Mouse (Mus musculus): ENCODE measurements around the gene Olfr543. TPM values are rescaled to one million over a fixed set of nuclear protein-coding genes. Genes with fewer than 3 reads are reported as not detected.

The Olfr543 gene
- polyA plus RNA-seq, 1 experiment from 2014 or later = 0.15 TPM

GRCm38 (mm10) chr7:102476601-102477000 is 4.9 kb downstream of the Olfr543 start:
- no peak overlapping the region for H3K4me2 ChIP-seq
- peaks cover 9% of the 10 kb centered on the region for H3K4me1 ChIP-seq (replicated peaks)
- no peaks in the 10 kb centered on the region for H3K36me3 ChIP-seq
- H3K27ac ChIP-seq (ENCODE audit: poor library complexity, severe bottlenecking) = no peak overlapping the region
- 92% methylated on average over 5 of the region's 5 CpGs for WGBS
- H3K27me3 ChIP-seq (replicated peaks) = no peaks in the 10 kb centered on the region
- no peak for ATAC-seq (ENCODE audit: insufficient number of reproducible peaks, low FRiP score)
- H3K9me3 ChIP-seq (replicated peaks) = no peaks in the 10 kb centered on the region
- H3K4me3 ChIP-seq = no peak overlapping the region
- H3K9ac ChIP-seq = no peak overlapping the region

DNA sequence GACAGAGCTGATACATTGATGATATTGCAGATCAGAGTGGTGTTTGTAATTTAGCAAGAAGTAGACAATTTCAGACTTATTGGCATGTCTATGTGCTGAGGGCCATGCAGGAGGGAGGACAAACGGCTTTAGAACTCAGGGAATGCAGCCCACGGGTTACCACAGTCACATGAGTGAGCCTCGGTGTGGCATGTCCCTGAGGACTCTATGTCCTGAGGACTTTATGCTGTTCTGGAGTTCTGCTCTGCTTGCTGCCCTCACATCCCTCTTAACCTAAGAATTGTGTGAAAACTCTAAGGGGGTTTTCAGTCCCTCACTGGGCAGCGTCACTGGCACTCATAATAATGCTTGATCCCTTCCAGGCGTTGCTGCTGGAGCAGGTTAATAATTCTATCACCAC is 8.8 kb downstream of the Olfr543 start:
- no peak overlapping the region for H3K4me3 ChIP-seq
- H3K27ac ChIP-seq (ENCODE audit: poor library complexity, severe bottlenecking) = no peak overlapping the region
- no peak overlapping the region for H3K4me2 ChIP-seq
- H3K4me1 ChIP-seq (replicated peaks) = no peaks in the 10 kb centered on the region; the same call in 1 of the 2 replicates
- no peak for ATAC-seq (ENCODE audit: insufficient number of reproducible peaks, low FRiP score)
- no peak overlapping the region for H3K9ac ChIP-seq
- no peaks in the 10 kb centered on the region for H3K9me3 ChIP-seq (replicated peaks)
- no peaks in the 10 kb centered on the region for H3K27me3 ChIP-seq (replicated peaks)
- 49% methylated on average over 5 of the region's 5 CpGs for WGBS
- peaks cover 19% of the 10 kb centered on the region for H3K36me3 ChIP-seq

DNA sequence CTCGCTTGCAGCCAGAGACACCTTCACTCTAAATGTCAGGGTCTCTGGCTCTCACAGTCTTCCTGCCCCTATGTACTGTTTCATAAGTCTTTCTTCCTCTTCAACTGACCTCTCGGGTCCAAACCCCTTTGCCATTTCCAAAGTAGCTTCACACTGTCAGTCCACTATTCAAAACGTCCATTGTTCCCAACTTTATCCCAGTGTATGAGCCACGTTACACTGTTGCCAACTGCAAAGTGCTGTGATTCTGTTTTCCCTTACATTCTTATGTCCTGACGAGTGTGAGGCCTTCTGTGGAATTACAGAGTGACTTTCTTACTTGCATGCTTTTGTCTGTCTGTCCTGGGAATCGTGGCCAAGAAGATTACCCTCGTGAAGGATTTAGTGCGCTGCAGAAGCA is 13.9 kb downstream of the Olfr543 start:
- peaks cover 67% of the 10 kb centered on the region for H3K36me3 ChIP-seq
- H3K4me3 ChIP-seq = no peak overlapping the region
- no peaks in the 10 kb centered on the region for H3K9me3 ChIP-seq (replicated peaks)
- no peaks in the 10 kb centered on the region for H3K27me3 ChIP-seq (replicated peaks)
- no peaks in the 10 kb centered on the region; the same call in 1 of the 2 replicates for H3K4me1 ChIP-seq (replicated peaks)
- H3K4me2 ChIP-seq = no peak overlapping the region
- WGBS = 88% methylated on average over 8 of the region's 8 CpGs
- ATAC-seq (ENCODE audit: insufficient number of reproducible peaks, low FRiP score) = no peak
- no peak overlapping the region for H3K9ac ChIP-seq
- H3K27ac ChIP-seq (ENCODE audit: poor library complexity, severe bottlenecking) = no peak overlapping the region

DNA sequence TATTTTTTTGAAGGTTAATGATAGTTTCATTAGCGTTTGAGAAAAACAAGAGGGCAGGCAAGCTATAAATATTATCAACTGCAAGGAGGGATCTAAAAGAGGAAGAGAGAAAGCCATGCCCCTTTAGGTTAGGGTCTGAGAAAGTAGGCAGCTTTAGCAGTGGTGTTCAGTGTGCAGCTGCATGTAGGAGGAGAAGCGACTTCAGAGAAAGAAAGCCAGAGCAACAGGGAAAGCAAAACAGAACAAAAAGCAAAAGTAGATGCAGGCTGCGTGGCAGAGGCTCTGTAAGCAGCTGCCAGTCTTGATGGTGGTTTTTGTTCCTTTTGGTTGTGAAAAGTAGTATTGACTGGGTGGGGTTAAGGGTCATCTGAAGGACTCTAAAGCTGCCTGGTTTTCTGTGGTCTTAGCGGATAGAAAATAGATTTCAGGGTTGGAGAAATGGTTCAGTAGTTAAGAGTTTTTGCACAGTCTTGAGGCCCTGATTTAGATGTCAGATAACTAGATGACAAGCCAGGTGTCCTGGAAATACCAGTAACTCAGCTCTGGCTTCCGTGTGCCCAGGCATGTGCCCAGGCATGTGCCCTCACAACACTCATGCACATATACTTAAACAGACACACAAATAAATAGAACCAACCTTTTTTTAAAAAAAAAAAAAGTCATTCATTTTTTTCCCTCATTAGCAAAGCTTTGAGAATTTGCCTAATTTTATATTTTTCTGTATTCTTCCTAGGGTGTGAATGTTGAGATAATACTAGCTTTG is 22.7 kb downstream of the Olfr543 start:
- peaks cover 85% of the 10 kb centered on the region for H3K36me3 ChIP-seq
- no peaks in the 10 kb centered on the region for H3K9me3 ChIP-seq (replicated peaks)
- H3K4me2 ChIP-seq = no peak overlapping the region
- ATAC-seq (ENCODE audit: insufficient number of reproducible peaks, low FRiP score) = no peak
- 81% methylated on average over 5 of the region's 5 CpGs for WGBS
- H3K4me3 ChIP-seq = no peak overlapping the region
- H3K9ac ChIP-seq = no peak overlapping the region
- H3K4me1 ChIP-seq (replicated peaks) = no peaks in the 10 kb centered on the region
- H3K27me3 ChIP-seq (replicated peaks) = no peaks in the 10 kb centered on the region
- no peak overlapping the region for H3K27ac ChIP-seq (ENCODE audit: poor library complexity, severe bottlenecking)

DNA sequence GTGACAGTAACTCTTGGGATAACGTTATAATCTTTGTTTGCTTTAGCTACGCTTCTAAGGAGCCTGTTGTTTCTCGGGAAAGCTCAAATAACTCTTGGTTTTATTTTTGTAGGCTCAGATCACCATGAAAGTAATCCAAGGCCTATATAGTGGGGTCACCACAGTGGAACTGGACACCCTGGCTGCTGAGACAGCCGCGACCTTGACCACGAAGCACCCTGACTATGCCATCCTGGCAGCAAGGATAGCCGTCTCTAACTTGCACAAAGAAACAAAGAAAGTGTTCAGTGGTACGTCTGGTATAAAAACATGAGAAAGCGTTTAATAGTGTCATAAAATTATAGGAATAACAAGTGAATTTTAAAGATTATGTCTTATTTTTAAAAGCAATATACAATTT is 35.0 kb downstream of the Olfr543 start:
- no peak overlapping the region for H3K27ac ChIP-seq (ENCODE audit: poor library complexity, severe bottlenecking)
- no peak for ATAC-seq (ENCODE audit: insufficient number of reproducible peaks, low FRiP score)
- H3K9ac ChIP-seq = no peak overlapping the region
- H3K36me3 ChIP-seq = peaks cover 58% of the 10 kb centered on the region
- peaks cover 13% of the 10 kb centered on the region for H3K4me1 ChIP-seq (replicated peaks)
- no peak overlapping the region for H3K4me3 ChIP-seq
- H3K9me3 ChIP-seq (replicated peaks) = no peaks in the 10 kb centered on the region
- no peaks in the 10 kb centered on the region for H3K27me3 ChIP-seq (replicated peaks)
- 95% methylated on average over 9 of the region's 9 CpGs for WGBS
- no peak overlapping the region for H3K4me2 ChIP-seq

GRCm38 (mm10) chr7:102444301-102444700 is 37.2 kb downstream of the Olfr543 start:
- no peak overlapping the region for H3K9ac ChIP-seq
- H3K27ac ChIP-seq (ENCODE audit: poor library complexity, severe bottlenecking) = no peak overlapping the region
- 60% methylated on average over 2 of the region's 2 CpGs for WGBS
- H3K36me3 ChIP-seq = peaks cover 39% of the 10 kb centered on the region
- no peaks in the 10 kb centered on the region for H3K9me3 ChIP-seq (replicated peaks)
- H3K4me3 ChIP-seq = 0 out of 2 replicates have a peak overlapping the region, but pooled peaks have one; percentile 4
- H3K4me2 ChIP-seq = peak overlapping the region; percentile 11
- no peak for ATAC-seq (ENCODE audit: insufficient number of reproducible peaks, low FRiP score)
- H3K4me1 ChIP-seq (replicated peaks) = peaks cover 16% of the 10 kb centered on the region
- H3K27me3 ChIP-seq (replicated peaks) = no peaks in the 10 kb centered on the region; the same call in 1 of the 2 replicates

DNA sequence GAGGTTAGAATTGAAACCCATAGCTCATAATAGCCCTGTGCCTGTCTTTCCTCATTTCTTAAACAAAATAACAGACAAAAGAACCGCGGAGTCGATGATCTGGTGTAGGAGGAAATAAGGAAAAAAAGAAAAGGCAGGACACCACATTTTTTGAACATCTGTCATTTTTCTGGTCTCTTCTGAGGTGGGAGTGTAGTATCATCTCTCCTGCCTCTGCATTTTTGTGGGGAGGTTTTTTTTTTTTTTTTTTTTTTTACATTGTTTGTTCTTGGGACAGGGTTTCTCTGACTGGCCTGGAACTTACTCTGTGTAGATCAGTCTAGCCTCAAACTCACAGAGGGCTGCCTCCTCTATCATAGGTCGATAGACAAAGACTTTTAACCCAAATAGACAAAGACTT is 39.0 kb downstream of the Olfr543 start:
- Histone ChIP-seq H3K4me1 (replicated peaks) (peaks cover 16% of the 10 kb centered on the region), H3K9ac (peak overlapping the region; percentile 96), H3K9me3 (replicated peaks) (no peaks in the 10 kb centered on the region), H3K27me3 (replicated peaks) (peaks cover 8% of the 10 kb centered on the region; the same call in 1 of the 2 replicates), H3K36me3 (peaks cover 29% of the 10 kb centered on the region), H3K4me2 (peak overlapping the region; percentile 78), H3K4me3 (peak overlapping the region; percentile 91), H3K27ac (ENCODE audit: poor library complexity, severe bottlenecking) (peak overlapping the region; percentile 86)
- WGBS = 5% methylated on average over 4 of the region's 4 CpGs
- ATAC-seq (ENCODE audit: insufficient number of reproducible peaks, low FRiP score) = no peak

- peaks cover 14% of the 10 kb centered on the region for H3K27me3 ChIP-seq (replicated peaks)
- H3K9me3 ChIP-seq (replicated peaks) = no peaks in the 10 kb centered on the region
- peak; percentile 98 for ATAC-seq (ENCODE audit: insufficient number of reproducible peaks, low FRiP score)
- H3K27ac ChIP-seq (ENCODE audit: poor library complexity, severe bottlenecking) = peak within 1 kb of the TSS; percentile 86
- H3K36me3 ChIP-seq = peaks cover 24% of the 10 kb centered on the region
- H3K4me2 ChIP-seq = peak within 1 kb of the TSS; percentile 78
- peaks cover 16% of the 10 kb centered on the region for H3K4me1 ChIP-seq (replicated peaks)
- peak within 1 kb of the TSS; percentile 91 for H3K4me3 ChIP-seq
- H3K9ac ChIP-seq = peak within 1 kb of the TSS; percentile 96
- 0% methylated on average over 45 of the region's 56 CpGs for WGBS
These were observed 39.7 kb downstream of the Olfr543 start, which contains the start of gene Rrm1 for GRCm38 (mm10) chr7:102441657-102442391. Gene Rrm1, plus strand, starts transcription at chr7:102441695.

- peaks cover 20% of the 10 kb centered on the region for H3K27me3 ChIP-seq (replicated peaks)
- peaks cover 16% of the 10 kb centered on the region for H3K36me3 ChIP-seq
- H3K9ac ChIP-seq = no peak overlapping the region
- H3K4me2 ChIP-seq = peak overlapping the region; percentile 78
- H3K27ac ChIP-seq (ENCODE audit: poor library complexity, severe bottlenecking) = no peak overlapping the region
- H3K4me1 ChIP-seq (replicated peaks) = peaks cover 16% of the 10 kb centered on the region
- peak overlapping the region; percentile 91 for H3K4me3 ChIP-seq
- H3K9me3 ChIP-seq (replicated peaks) = no peaks in the 10 kb centered on the region
- no peak for ATAC-seq (ENCODE audit: insufficient number of reproducible peaks, low FRiP score)
- 51% methylated on average over 15 of the region's 15 CpGs for WGBS
These were observed 40.4 kb downstream of the Olfr543 start for GRCm38 (mm10) chr7:102440822-102441656.

DNA sequence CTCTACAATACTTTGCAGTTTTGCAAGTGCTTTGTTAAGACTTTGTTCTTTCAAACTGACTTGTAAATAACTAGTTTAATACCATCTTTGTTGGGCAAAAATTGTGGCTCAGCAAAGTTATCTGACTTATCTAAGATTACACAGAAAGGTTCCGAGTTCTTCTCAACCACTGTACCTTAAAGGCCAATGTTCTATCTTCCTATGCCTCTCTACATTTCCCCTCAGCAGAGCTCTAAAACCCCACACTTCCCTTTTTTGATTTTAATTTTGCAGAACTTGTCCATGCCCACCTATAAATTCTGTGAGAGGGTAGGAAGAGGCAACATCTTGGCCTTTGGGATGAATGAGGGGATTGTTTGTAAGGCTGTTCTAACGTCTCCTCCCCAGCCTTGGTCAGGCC is 47.1 kb downstream of the Olfr543 start:
- no peaks in the 10 kb centered on the region for H3K4me1 ChIP-seq (replicated peaks)
- H3K36me3 ChIP-seq = peaks cover 3% of the 10 kb centered on the region
- WGBS = 72% methylated on average over 2 of the region's 2 CpGs
- no peak overlapping the region for H3K9ac ChIP-seq
- no peaks in the 10 kb centered on the region for H3K9me3 ChIP-seq (replicated peaks)
- H3K4me3 ChIP-seq = no peak overlapping the region
- peaks cover 20% of the 10 kb centered on the region for H3K27me3 ChIP-seq (replicated peaks)
- no peak overlapping the region for H3K4me2 ChIP-seq
- no peak for ATAC-seq (ENCODE audit: insufficient number of reproducible peaks, low FRiP score)
- H3K27ac ChIP-seq (ENCODE audit: poor library complexity, severe bottlenecking) = no peak overlapping the region

Data from heart, embryonic 12.5 days (tissue).